Mouse (Mus musculus) left cerebral cortex, postnatal 14 days (tissue): ENCODE results near the gene Spsb2. TPM values are rescaled to one million over a fixed set of nuclear protein-coding genes. Genes with fewer than 3 reads are reported as not detected.
"Not testable (repeated sequence)": the region's sequence is repeated elsewhere in the genome, so short reads cannot be mapped to it uniquely, and the experiment has no call there.

Source experiments
- DNase-seq, 2 experiments: peaks; one replicate each; pipeline ENCODE4 v3.0.0; 2021 to 2022; ENCODE audit warnings: low spot score in 2 of 2, mixed read lengths in 1 of 2
- intact Hi-C: fragments of 180-260 bp; cut with DNase I; formaldehyde crosslinking; loops from one replicate; pipeline ENCODE4 v1.15.1; 2025
- total RNA-seq, 2 experiments: library from RNA; stranded (reverse); gene quantifications; 2 replicates each; pipeline ENCODE4 v1.2.3; 2021

The Spsb2 gene
- total RNA-seq, 2 experiments from 2014 or later: 2.9 to 5.3 TPM

- no peak for DNase-seq
- intact Hi-C loops: no loop called here
These were observed 16.6 kb upstream of the Spsb2 start for GRCm38 (mm10) chr6:124791911-124792310.

- DNase-seq: no peak
- intact Hi-C loops: no loop called here
These were observed 12.7 kb upstream of the Spsb2 start for GRCm38 (mm10) chr6:124795781-124796180.

GRCm38 (mm10) chr6:124796200-124796599 is 12.3 kb upstream of the Spsb2 start:
- no peak for DNase-seq
- intact Hi-C loops: no loop called here

DNA sequence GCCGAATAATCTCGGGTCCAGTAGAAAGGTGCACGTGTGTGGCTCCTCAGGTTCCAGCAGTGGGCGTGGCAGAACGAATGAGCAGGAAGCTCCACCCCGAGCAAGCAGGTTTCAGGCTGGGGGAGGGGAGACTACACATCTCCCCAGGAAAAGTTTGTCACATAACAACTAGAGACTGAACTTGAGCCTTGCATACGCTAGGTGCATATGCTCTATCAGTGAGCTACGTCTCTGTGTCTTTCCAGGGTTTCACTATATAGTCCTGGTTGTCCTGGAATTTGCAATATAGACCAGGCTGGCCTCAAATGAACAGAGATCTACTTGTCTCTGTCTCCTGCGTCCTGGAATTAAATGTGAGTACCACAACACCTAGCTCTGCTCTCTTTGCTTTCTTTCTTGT is 6.1 kb upstream of the Spsb2 start:
- DNase-seq, intact Hi-C loops: not testable (repeated sequence)

GRCm38 (mm10) chr6:124803061-124803460 is 5.4 kb upstream of the Spsb2 start:
- no peak for DNase-seq
- intact Hi-C loops: no loop called here

- intact Hi-C loops: loop anchor here (2.0 kb wide), 1 partner anchor 35 kb away; the partner anchor contains the start of gene Eno2
- DNase-seq: not testable (repeated sequence)
These were observed 4.8 kb upstream of the Spsb2 start for GRCm38 (mm10) chr6:124803691-124804090.

DNA sequence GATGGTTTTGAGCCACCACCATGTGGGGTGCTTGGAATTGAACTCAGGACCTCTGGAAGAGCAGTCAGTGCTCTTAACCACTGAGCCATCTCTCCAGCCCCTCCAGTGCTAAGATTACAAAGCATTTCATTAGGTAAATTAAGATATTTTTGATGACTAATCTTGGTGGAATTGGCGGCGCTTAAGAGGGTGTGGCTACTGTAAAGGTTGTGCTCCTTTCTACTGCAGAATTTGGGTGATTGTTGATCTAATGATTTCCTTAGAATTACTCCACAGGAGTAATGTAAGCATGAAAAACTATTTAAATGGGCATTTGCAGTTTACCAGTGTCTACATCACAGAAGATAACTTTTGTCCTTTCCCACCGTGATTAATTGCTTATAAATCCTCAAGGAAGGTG is 4.1 kb upstream of the Spsb2 start:
- DNase-seq: no peak
- intact Hi-C loops: loop anchor here (2.0 kb wide), 1 partner anchor 36 kb away; the partner anchor contains the start of gene Eno2

DNA sequence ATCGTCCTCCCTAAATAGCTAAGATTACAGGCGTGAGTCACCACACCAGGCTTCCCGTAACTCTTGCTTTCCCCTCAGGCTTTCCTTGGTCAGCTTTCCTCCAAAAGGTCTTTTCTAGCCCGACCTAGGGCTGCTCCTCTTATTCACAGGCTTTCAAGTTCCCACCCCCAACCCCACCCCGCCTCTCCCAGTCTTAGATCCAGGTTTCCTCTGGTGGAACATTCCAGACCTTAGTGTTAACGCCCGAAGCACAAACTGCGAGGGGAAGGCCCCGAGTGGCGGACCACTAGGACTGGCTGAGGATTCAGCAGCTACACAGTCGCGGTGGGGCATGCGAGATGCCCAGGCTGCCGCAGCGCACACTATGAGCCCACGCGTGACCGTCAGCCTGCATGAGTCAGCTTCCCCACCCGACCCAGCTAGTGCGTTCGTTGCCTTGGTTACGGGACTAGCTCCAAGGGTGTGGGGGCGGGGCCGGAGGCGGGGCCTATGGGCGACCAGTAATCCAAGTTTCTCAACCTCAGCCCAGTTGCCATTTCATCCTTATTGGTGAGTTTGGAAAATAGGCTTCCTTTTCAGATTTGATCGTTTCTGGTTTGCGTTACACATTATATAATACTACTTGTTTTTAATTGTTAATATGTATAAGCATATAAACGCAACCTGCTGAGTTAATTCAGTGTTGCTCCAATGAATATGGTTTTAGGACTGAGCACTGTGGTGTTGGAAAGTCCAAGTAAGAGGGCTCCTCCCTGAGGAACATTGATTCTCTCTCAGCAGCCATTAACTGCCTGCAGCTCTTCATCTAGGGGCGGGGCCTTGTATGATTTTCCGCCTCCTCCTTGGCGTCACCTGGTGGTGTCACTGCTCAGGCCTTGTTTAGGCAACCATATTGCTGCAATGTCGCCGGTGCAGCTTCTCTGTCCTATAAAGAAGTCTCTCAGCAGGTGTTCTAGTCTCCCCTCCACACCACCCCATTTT is 2.8 kb upstream of the Spsb2 start:
- intact Hi-C loops: loop anchor here (2.0 kb wide), 1 partner anchor 37 kb away; the partner anchor contains the start of gene Eno2

DNA sequence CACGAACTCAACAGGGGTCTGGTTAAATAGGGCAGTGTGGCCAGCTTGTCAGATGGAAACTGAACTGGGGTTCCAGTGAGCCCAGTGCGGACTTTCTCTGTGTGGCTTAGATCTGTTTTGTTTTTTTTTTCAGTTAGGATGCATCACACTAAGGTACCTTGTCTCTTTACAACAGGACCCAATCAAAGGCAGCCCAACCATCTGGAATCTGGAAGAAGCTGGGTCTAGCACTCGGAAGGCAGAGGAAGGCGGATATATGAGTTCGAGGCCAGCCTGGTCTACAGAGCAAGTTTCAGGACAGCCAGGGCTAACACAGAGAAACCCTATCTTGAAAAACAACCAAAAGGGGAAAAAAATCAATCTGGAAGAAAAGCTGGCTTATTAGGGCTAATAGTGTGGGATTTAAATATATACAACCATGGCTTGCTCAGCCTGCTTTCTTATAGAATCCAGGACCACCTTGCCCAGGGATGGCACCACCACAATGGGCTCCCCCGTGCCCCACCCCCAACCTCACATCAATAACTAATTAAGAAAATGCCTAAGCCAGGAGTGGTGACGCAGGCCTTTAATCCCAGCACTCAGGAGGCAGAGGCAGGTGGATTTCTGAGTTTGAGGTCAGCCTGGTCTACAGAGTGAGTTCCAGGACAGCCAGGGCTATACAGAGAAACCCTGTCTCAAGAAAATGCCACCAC is 1.9 kb upstream of the Spsb2 start:
- DNase-seq: no peak
- intact Hi-C loops: no loop called here

More for the DNA sequence above, 2.8 kb upstream of the Spsb2 start:
- DNase-seq: peak; percentile 96 to 99

DNA sequence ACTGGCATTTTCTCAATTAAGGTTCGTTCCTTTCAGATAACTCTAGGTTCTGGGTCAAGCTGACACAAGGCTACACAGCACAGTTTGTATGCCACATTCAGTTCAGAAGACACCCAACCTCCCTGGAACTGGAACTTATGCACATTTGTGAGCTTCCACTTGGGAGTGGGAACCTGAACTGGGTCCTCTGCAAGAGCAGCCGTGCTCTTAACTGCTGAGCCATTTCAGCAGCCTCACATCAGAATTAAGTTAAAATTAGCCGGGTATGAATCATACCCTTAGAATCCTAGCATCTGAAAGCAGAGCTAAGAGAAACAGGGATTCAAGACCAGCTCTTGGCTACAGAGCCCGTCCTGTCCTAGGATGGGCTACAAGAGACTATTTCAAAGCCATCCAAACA is 1.1 kb upstream of the Spsb2 start:
- intact Hi-C loops: no loop called here
- no peak for DNase-seq

DNA sequence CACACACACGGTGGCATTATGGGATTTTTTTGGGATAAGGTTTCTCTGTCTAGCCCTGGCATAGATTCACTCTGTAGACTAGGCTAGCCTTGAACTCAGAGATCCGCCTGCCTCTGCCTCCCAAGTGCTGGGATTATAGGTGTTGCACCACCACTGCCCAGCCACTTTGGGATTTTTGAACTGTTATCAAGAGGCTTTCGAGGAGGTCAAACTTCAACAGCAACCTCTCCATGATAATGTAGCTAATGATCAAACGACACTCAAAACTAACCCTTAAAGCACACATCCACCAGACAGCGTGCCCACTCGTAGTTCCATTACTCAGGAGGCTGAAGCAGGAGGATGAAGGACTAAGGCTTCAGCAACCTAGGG is 489 bp upstream of the Spsb2 start:
- no peak for DNase-seq
- intact Hi-C loops: no loop called here

GRCm38 (mm10) chr6:124809052-124809774 is 752 bp downstream of the Spsb2 start:
- intact Hi-C loops: no loop called here

GRCm38 (mm10) chr6:124809775-124810538 is 1.5 kb downstream of the Spsb2 start:
- intact Hi-C loops: no loop called here
- no peak for DNase-seq

More at GRCm38 (mm10) chr6:124809052-124809774, 752 bp downstream of the Spsb2 start:
- DNase-seq: peak; percentile 68 to 70

GRCm38 (mm10) chr6:124810566-124811402 is 2.3 kb downstream of the Spsb2 start:
- DNase-seq, intact Hi-C loops: not testable (repeated sequence)

DNA sequence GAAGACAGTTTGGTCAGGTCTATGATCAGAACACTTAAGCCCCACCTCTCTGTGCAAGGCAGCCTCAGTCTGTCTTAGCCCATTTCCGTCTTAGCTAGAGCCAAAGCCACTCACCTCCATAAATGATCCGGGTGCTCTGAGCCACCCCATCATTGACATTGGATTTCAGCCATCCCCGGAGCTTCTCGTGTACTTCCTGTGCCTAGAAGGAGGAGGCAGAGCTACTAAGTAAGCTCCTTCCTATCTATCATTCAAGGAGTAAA is 2.9 kb downstream of the Spsb2 start:
- intact Hi-C loops: no loop called here
- no peak for DNase-seq

GRCm38 (mm10) chr6:124811701-124812560 is 3.5 kb downstream of the Spsb2 start:
- intact Hi-C loops: loop anchor here (2.0 kb wide), 1 partner anchor 43 kb away; the partner anchor contains the start of gene Eno2
- no peak for DNase-seq

- intact Hi-C loops: loop anchor here (2.0 kb wide), 1 partner anchor 44 kb away; the partner anchor contains the start of gene Eno2
- no peak for DNase-seq
These were observed 4.4 kb downstream of the Spsb2 start for GRCm38 (mm10) chr6:124812848-124813247.
